In genomic region chr1:150164890-150165596, GRCm38 (mm10) we compare ENCODE assay signal across 8 mouse cellular contexts.
DNase-seq lines count a peak whose midpoint lies in the region; ATAC-seq and TF ChIP-seq lines count a peak whose summit lies in the region.

No protein-coding gene starts in this region.

- WGBS in intestine, postnatal 0 days: 49% methylated on average over 17 of the region's 17 CpGs
- 75% methylated on average over 17 of the region's 17 CpGs for WGBS in forebrain, embryonic 14.5 days

- DNase-seq in embryo, embryonic 10.5 days (ENCODE audit: low spot score): peak; percentile 2
- no peak for DNase-seq in embryo, embryonic 10 days (ENCODE audit: low spot score)
- DNase-seq in right cerebral cortex, adult 18-20 months: peak; percentile 1
- no peak for DNase-seq in right cerebral cortex, adult 2 months (ENCODE audit: low spot score in 2 of 2)
- no peak for DNase-seq in B cell, adult 2 months
- no peak for DNase-seq in forebrain, embryonic 14.5 days (ENCODE audit: low spot score)

- no peak overlapping the region for H3K4me3 ChIP-seq in intestine, postnatal 0 days (ENCODE audit: low read depth, low read length)
- H3K4me3 ChIP-seq in forebrain, embryonic 14.5 days (ENCODE audit: low read depth, low read length): no peak overlapping the region

- ATAC-seq in intestine, postnatal 0 days: no peak
- peak; percentile 80 for ATAC-seq in megakaryocyte, adult 5-6 weeks (ENCODE audit: poor library complexity, severe bottlenecking)
- ATAC-seq in forebrain, embryonic 14.5 days: no peak

- H3K36me3 ChIP-seq in intestine, postnatal 0 days (ENCODE audit: control insufficient read depth, insufficient read depth): no peaks in the 10 kb centered on the region
- H3K36me3 ChIP-seq in forebrain, embryonic 14.5 days (ENCODE audit: control insufficient read depth, insufficient read depth, low read length): no peaks in the 10 kb centered on the region

- no peak overlapping the region for H3K27ac ChIP-seq in intestine, postnatal 0 days (ENCODE audit: low read depth, low read length)
- no peak overlapping the region for H3K27ac ChIP-seq in forebrain, embryonic 14.5 days (ENCODE audit: low read depth, low read length)

- 0 out of 2 replicates have a peak, but pooled peaks have one; percentile 8 for TF ChIP-seq CTCF in intestine, postnatal 0 days (IDR thresholded peaks at IDR 0.05; ENCODE audit: low read depth)

- H3K4me2 ChIP-seq in intestine, postnatal 0 days (replicated peaks; ENCODE audit: low read depth): peak overlapping the region; percentile 22
- no peak overlapping the region for H3K4me2 ChIP-seq in forebrain, embryonic 14.5 days (ENCODE audit: low read length)

- no peaks in the 10 kb centered on the region for H3K4me1 ChIP-seq in intestine, postnatal 0 days (replicated peaks; ENCODE audit: control insufficient read depth, insufficient read depth, low read length)
- H3K4me1 ChIP-seq in forebrain, embryonic 14.5 days (ENCODE audit: control insufficient read depth, insufficient read depth, low read length): no peaks in the 10 kb centered on the region

- H3K9me3 ChIP-seq in intestine, postnatal 0 days (ENCODE audit: control insufficient read depth): no peaks in the 10 kb centered on the region
- H3K9me3 ChIP-seq in forebrain, embryonic 14.5 days (replicated peaks; ENCODE audit: control insufficient read depth, low read length): no peaks in the 10 kb centered on the region

- no peak overlapping the region for H3K9ac ChIP-seq in intestine, postnatal 0 days (ENCODE audit: low read depth, low read length)
- no peak overlapping the region for H3K9ac ChIP-seq in forebrain, embryonic 14.5 days (ENCODE audit: low read length)

- no peaks in the 10 kb centered on the region for H3K27me3 ChIP-seq in intestine, postnatal 0 days (replicated peaks; ENCODE audit: control insufficient read depth, insufficient read depth, low read length)
- H3K27me3 ChIP-seq in forebrain, embryonic 14.5 days (replicated peaks; ENCODE audit: control insufficient read depth, insufficient read depth, low read length): no peaks in the 10 kb centered on the region

Comparison
In these comparisons a context has a peak if more than half of its experiments do, and no peak if none do; other contexts are left out.
1. DNase-seq: peak in embryo, embryonic 10.5 days (single experiment) and right cerebral cortex, adult 18-20 months (single experiment); none in embryo, embryonic 10 days (single experiment), right cerebral cortex, adult 2 months (0 of 2), B cell, adult 2 months (0 of 2) and forebrain, embryonic 14.5 days (single experiment).